Mouse (Mus musculus): ENCODE measurements around the gene Rab3gap1. TPM values are rescaled to one million over a fixed set of nuclear protein-coding genes. Genes with fewer than 3 reads are reported as not detected.

Gene Rab3gap1
- total and polyA plus RNA-seq, 2 experiments from 2014 or later, result 17.4 to 28.0 TPM

- no peak for TF ChIP-seq CTCF (IDR thresholded peaks at IDR 0.05; ENCODE audit: low read depth)
- DNase-seq (ENCODE audit: low spot score), result no peak
- H3K4me1 ChIP-seq (ENCODE audit: insufficient read depth, low read length), result no peaks in the 10 kb centered on the region
- H3K27ac ChIP-seq, result no peak overlapping the region
- 86% methylated on average over 6 of the region's 6 CpGs for WGBS
- no peak overlapping the region for H3K4me3 ChIP-seq (ENCODE audit: low read length)
- peaks cover 9% of the 10 kb centered on the region; the same call in 1 of the 2 replicates for H3K36me3 ChIP-seq (ENCODE audit: insufficient read depth, low read length)
- H3K9ac ChIP-seq (replicated peaks; ENCODE audit: low read length), result no peak overlapping the region
- ATAC-seq, result no peak
- H3K9me3 ChIP-seq (ENCODE audit: low read length), result no peaks in the 10 kb centered on the region
- no peaks in the 10 kb centered on the region for H3K27me3 ChIP-seq (ENCODE audit: insufficient read depth, low read length)
- H3K4me2 ChIP-seq (ENCODE audit: low read depth, low read length), result no peak overlapping the region
Observed at GRCm38 (mm10) chr1:127915316-127915715, 46.7 kb downstream of the Rab3gap1 start.

- no peak overlapping the region for H3K9ac ChIP-seq (replicated peaks; ENCODE audit: low read length)
Observed at GRCm38 (mm10) chr1:127915802-127916201, 47.2 kb downstream of the Rab3gap1 start.

GRCm38 (mm10) chr1:127933405-127933804 lies 64.8 kb downstream of the Rab3gap1 start:
- Histone ChIP-seq H3K36me3 (ENCODE audit: insufficient read depth, low read length) (peaks cover 36% of the 10 kb centered on the region), H3K27me3 (ENCODE audit: insufficient read depth, low read length) (no peaks in the 10 kb centered on the region), H3K27ac (no peak overlapping the region), H3K4me3 (ENCODE audit: low read length) (no peak overlapping the region), H3K4me2 (ENCODE audit: low read depth, low read length) (no peak overlapping the region), H3K4me1 (ENCODE audit: insufficient read depth, low read length) (no peaks in the 10 kb centered on the region), H3K9ac (replicated peaks; ENCODE audit: low read length) (no peak overlapping the region), H3K9me3 (ENCODE audit: low read length) (no peaks in the 10 kb centered on the region)
- no peak for ATAC-seq
- WGBS, result 98% methylated on average over 2 of the region's 2 CpGs
- DNase-seq (ENCODE audit: low spot score), result no peak
- no peak for TF ChIP-seq CTCF (IDR thresholded peaks at IDR 0.05; ENCODE audit: low read depth)

More at GRCm38 (mm10) chr1:127915802-127916201, 47.2 kb downstream of the Rab3gap1 start:
- TF ChIP-seq CTCF (IDR thresholded peaks at IDR 0.05; ENCODE audit: low read depth), result no peak
- Histone ChIP-seq H3K4me3 (ENCODE audit: low read length) (no peak overlapping the region), H3K27me3 (ENCODE audit: insufficient read depth, low read length) (no peaks in the 10 kb centered on the region), H3K4me2 (ENCODE audit: low read depth, low read length) (no peak overlapping the region), H3K9me3 (ENCODE audit: low read length) (no peaks in the 10 kb centered on the region), H3K27ac (no peak overlapping the region), H3K4me1 (ENCODE audit: insufficient read depth, low read length) (no peaks in the 10 kb centered on the region), H3K36me3 (ENCODE audit: insufficient read depth, low read length) (peaks cover 9% of the 10 kb centered on the region; the same call in 1 of the 2 replicates)
- DNase-seq (ENCODE audit: low spot score) (no peak), ATAC-seq (no peak)
- 78% methylated on average over 1 of the region's 1 CpGs for WGBS

- H3K4me2 ChIP-seq (ENCODE audit: low read depth, low read length), result no peak overlapping the region
- peaks cover 45% of the 10 kb centered on the region for H3K36me3 ChIP-seq (ENCODE audit: insufficient read depth, low read length)
- no peak overlapping the region for H3K27ac ChIP-seq
- 97% methylated on average over 5 of the region's 5 CpGs for WGBS
- no peaks in the 10 kb centered on the region for H3K4me1 ChIP-seq (ENCODE audit: insufficient read depth, low read length)
- H3K9me3 ChIP-seq (ENCODE audit: low read length), result no peaks in the 10 kb centered on the region
- no peak for TF ChIP-seq CTCF (IDR thresholded peaks at IDR 0.05; ENCODE audit: low read depth)
- H3K4me3 ChIP-seq (ENCODE audit: low read length), result no peak overlapping the region
- DNase-seq (ENCODE audit: low spot score), result no peak
- no peak for ATAC-seq
- H3K27me3 ChIP-seq (ENCODE audit: insufficient read depth, low read length), result no peaks in the 10 kb centered on the region
- H3K9ac ChIP-seq (replicated peaks; ENCODE audit: low read length), result no peak overlapping the region
Observed at GRCm38 (mm10) chr1:127934322-127934721, 65.7 kb downstream of the Rab3gap1 start.

- Histone ChIP-seq H3K36me3 (ENCODE audit: insufficient read depth, low read length) (peaks cover 58% of the 10 kb centered on the region), H3K27ac (no peak overlapping the region), H3K4me1 (ENCODE audit: insufficient read depth, low read length) (no peaks in the 10 kb centered on the region), H3K4me2 (ENCODE audit: low read depth, low read length) (no peak overlapping the region), H3K27me3 (ENCODE audit: insufficient read depth, low read length) (no peaks in the 10 kb centered on the region), H3K9me3 (ENCODE audit: low read length) (no peaks in the 10 kb centered on the region), H3K9ac (replicated peaks; ENCODE audit: low read length) (no peak overlapping the region), H3K4me3 (ENCODE audit: low read length) (no peak overlapping the region)
- ATAC-seq, result no peak
- TF ChIP-seq CTCF (IDR thresholded peaks at IDR 0.05; ENCODE audit: low read depth), result peak; percentile 37; the same call in 1 of the 2 replicates
- DNase-seq (ENCODE audit: low spot score), result peak; percentile 23
- WGBS, result 72% methylated on average over 8 of the region's 8 CpGs
Observed at GRCm38 (mm10) chr1:127937277-127937676, 68.7 kb downstream of the Rab3gap1 start.

- no peaks in the 10 kb centered on the region for H3K9me3 ChIP-seq (ENCODE audit: low read length)
- H3K27ac ChIP-seq, result no peak overlapping the region
- no peak for DNase-seq (ENCODE audit: low spot score)
- peaks cover 67% of the 10 kb centered on the region for H3K36me3 ChIP-seq (ENCODE audit: insufficient read depth, low read length)
- H3K4me2 ChIP-seq (ENCODE audit: low read depth, low read length), result no peak overlapping the region
- no peak overlapping the region for H3K9ac ChIP-seq (replicated peaks; ENCODE audit: low read length)
- no peak for TF ChIP-seq CTCF (IDR thresholded peaks at IDR 0.05; ENCODE audit: low read depth)
- no peaks in the 10 kb centered on the region for H3K27me3 ChIP-seq (ENCODE audit: insufficient read depth, low read length)
- H3K4me3 ChIP-seq (ENCODE audit: low read length), result no peak overlapping the region
- WGBS, result 94% methylated on average over 10 of the region's 10 CpGs
- no peaks in the 10 kb centered on the region for H3K4me1 ChIP-seq (ENCODE audit: insufficient read depth, low read length)
- no peak for ATAC-seq
Observed at GRCm38 (mm10) chr1:127942231-127942630, 73.7 kb downstream of the Rab3gap1 start.

GRCm38 (mm10) chr1:127943516-127943915 lies 74.9 kb downstream of the Rab3gap1 start:
- DNase-seq (ENCODE audit: low spot score), result no peak
- no peak overlapping the region for H3K4me2 ChIP-seq (ENCODE audit: low read depth, low read length)
- no peak overlapping the region for H3K27ac ChIP-seq
- no peak overlapping the region for H3K9ac ChIP-seq (replicated peaks; ENCODE audit: low read length)
- no peak for ATAC-seq
- TF ChIP-seq CTCF (IDR thresholded peaks at IDR 0.05; ENCODE audit: low read depth), result no peak
- H3K4me1 ChIP-seq (ENCODE audit: insufficient read depth, low read length), result no peaks in the 10 kb centered on the region
- WGBS, result 85% methylated on average over 6 of the region's 6 CpGs
- no peak overlapping the region for H3K4me3 ChIP-seq (ENCODE audit: low read length)
- peaks cover 55% of the 10 kb centered on the region for H3K36me3 ChIP-seq (ENCODE audit: insufficient read depth, low read length)
- no peaks in the 10 kb centered on the region for H3K27me3 ChIP-seq (ENCODE audit: insufficient read depth, low read length)
- H3K9me3 ChIP-seq (ENCODE audit: low read length), result no peaks in the 10 kb centered on the region

Measured in hindbrain, postnatal 0 days (tissue).